Mouse (Mus musculus) subcutaneous adipose tissue, adult 2 months (tissue): ENCODE results near the gene Phlpp2. TPM values are rescaled to one million over a fixed set of nuclear protein-coding genes. Genes with fewer than 3 reads are reported as not detected.

Source experiments
- polyA plus RNA-seq: library from polyadenylated mRNA; depleted of rRNA; stranded (reverse); fragments of >200 nt; gene quantifications from 2 replicates; pipeline ENCODE4 v1.2.3, GENCODE M21; 2012; ENCODE audit warnings: low replicate concordance; rRNA removed

The Phlpp2 gene
- 7.1 and 10.7 TPM in 2 replicates for polyA plus RNA-seq

GRCm38 (mm10) chr8:109868003-109868679 is at the start of gene Phlpp2:
TSS of gene Phlpp2 (plus strand) at chr8:109868542.

GRCm38 (mm10) chr8:109961693-109962367 is 93.5 kb downstream of the Phlpp2 start, which contains the start of gene Marveld3:
TSS of gene Marveld3 (minus strand) at chr8:109962203.

GRCm38 (mm10) chr8:109990224-109990623 is 121.9 kb downstream of the Phlpp2 start, which contains the start of gene Tat:
TSS of gene Tat (plus strand) at chr8:109990437.

Other genes starting within 250 kb of the Phlpp2 start
- gene Ist1, start 175.3 kb upstream of the Phlpp2 start, polyA plus RNA-seq = 53.4 and 62.6 TPM in 2 replicates
- gene Zfp821, start 163.0 kb upstream of the Phlpp2 start, polyA plus RNA-seq = 6.0 and 13.0 TPM in 2 replicates
- 13.4 and 20.6 TPM in 2 replicates for gene Atxn1l, start 130.8 kb upstream of the Phlpp2 start, polyA plus RNA-seq
- gene Ap1g1, start 90.0 kb upstream of the Phlpp2 start, polyA plus RNA-seq = 33.3 and 46.6 TPM in 2 replicates
- 4.6 TPM in 1 of 2 replicates, not detected in the other for gene Marveld3, start 93.7 kb downstream of the Phlpp2 start, polyA plus RNA-seq
- gene Tat, start 121.9 kb downstream of the Phlpp2 start, polyA plus RNA-seq = 0.07 and 0.33 TPM in 2 replicates
- gene Chst4, start 171.2 kb downstream of the Phlpp2 start, polyA plus RNA-seq = 0.60 and 6.4 TPM in 2 replicates
- 0.86 and 2.3 TPM in 2 replicates for gene Zfp612, start 211.2 kb downstream of the Phlpp2 start, polyA plus RNA-seq
- gene Gm21964, start 232.7 kb downstream of the Phlpp2 start, polyA plus RNA-seq = not detected in 2 replicates
- gene Gm17720, start 234.2 kb downstream of the Phlpp2 start, polyA plus RNA-seq = not detected in 2 replicates